Mouse (Mus musculus) layer of hippocampus, adult 2 months (tissue): ENCODE measurements around the gene Cds1. TPM values are rescaled to one million over a fixed set of nuclear protein-coding genes. Genes with fewer than 3 reads are reported as not detected.

ENCODE experiments used
- DNase-seq, 2 experiments: peaks; one replicate each; pipeline ENCODE4 v3.0.0; 2022; ENCODE audit warnings: low spot score in 2 of 2
- H3K27ac ChIP-seq: fragments of 200-600 bp; 2 replicates; pipeline ENCODE4 v1.8.1; 2022
- H3K4me3 ChIP-seq: fragments of 200-600 bp; 2 replicates; pipeline ENCODE4 v1.8.1; 2022; ENCODE audit warnings: mild to moderate bottlenecking
- CTCF ChIP-seq: fragments of 200-600 bp; conservative IDR thresholded peaks from 2 replicates; pipeline ENCODE4 v1.8.1; 2022; ENCODE audit warnings: antibody characterized with exemption, mild to moderate bottlenecking, moderate library complexity
- total RNA-seq, 2 experiments: library from RNA; stranded (reverse); gene quantifications; 2 replicates each; pipeline ENCODE4 v1.2.3; 2021

The Cds1 gene
- total RNA-seq, 2 experiments from 2014 or later: 58.4 to 60.3 TPM

DNA sequence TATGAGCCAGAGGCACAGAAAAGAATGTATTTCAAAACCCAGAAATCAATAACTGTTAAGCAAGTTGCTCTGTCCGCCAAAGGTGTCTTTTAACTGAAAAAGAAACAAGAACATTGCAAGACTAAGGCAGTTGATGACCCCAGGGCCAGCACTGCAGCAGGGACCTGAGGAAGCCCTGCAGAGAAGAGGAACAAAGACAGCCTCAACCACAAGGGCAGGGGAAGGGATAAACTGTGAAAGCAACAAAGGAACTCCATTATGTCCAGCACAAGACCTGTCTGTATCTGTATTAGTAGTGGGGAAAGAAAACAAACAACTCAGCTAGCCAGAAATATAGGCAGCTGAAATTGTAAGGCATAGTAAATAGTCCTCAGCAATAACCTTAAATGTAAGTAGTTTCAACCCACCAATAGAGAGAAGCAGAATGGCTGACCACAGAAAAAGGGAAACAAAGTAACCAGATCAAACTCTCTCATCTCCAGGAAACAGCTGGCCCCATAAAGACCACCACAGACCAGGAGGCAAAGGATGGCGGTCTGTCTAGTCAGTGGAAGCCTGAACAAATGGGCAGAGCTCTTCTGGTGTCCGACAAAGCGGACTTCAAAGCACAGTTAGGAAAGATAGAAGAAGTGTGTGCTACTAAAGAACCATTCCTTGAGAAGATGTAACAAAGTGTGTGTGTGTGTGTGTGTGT, 21.1 kb downstream of the Cds1 start:
- no peak for TF ChIP-seq CTCF
- no peak for DNase-seq
- H3K4me3 ChIP-seq: no peak overlapping the region
- no peak overlapping the region for H3K27ac ChIP-seq

DNA sequence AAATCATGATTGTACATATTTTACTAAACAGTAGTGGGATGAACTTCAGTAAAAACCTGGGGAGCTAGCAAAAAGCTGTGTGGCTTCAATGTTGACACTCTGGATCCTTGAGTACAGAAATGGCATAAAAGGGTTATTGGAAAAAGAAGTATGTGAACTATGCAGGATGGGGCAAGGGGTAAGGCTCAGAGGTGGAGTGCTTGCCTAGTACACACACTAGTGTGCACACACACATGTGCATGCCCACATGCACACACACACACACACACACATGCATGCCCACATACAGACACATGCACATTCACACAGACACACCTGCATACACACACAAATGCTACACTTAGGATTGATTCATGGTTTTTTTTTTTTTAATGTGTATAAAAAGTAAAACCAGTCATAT, 24.8 kb downstream of the Cds1 start:
- H3K27ac ChIP-seq: no peak overlapping the region
- DNase-seq: no peak
- TF ChIP-seq CTCF: no peak
- no peak overlapping the region for H3K4me3 ChIP-seq

DNA sequence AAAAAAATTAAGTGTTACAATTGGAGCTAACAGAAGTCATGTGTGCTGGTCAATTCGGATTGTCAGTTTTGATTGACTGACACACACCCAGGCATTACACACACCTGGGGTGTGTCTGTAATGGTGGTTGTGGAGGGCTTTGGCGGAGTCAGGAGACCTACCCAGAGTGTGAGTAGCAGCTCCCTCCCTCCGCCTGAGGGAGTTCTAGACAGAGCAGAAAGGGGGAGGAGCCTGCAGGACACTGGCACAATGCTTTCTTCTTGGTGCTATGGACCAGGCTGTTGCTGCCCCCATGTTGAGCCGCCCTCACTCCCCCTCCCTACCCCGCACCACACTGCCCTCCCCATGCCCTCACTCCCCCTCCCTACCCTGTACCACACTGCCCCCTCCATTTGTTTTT, 25.6 kb downstream of the Cds1 start:
- Histone ChIP-seq H3K4me3 (no peak overlapping the region), H3K27ac (no peak overlapping the region)
- no peak for DNase-seq
- no peak for TF ChIP-seq CTCF

DNA sequence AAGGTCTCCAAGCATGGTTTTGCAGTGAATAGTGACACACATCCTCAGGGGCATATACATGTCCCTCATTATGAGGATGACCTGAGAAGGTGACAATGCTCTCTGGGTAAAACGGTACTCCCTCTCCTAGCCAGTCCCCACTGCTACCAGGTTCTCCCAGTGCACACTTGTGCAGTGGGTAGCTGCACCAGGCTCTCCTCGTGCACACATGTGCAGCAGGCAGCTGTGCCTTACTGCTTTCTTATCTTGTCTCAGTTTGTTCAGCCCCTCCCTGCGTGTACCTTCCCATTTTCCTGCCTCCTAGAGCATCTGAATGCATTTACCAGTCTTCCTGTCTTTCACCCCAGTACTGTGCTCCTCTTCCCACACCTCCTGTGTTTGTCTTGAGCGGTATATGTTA, 27.7 kb downstream of the Cds1 start:
- no peak for DNase-seq
- Histone ChIP-seq H3K4me3 (no peak overlapping the region), H3K27ac (no peak overlapping the region)
- TF ChIP-seq CTCF: no peak

DNA sequence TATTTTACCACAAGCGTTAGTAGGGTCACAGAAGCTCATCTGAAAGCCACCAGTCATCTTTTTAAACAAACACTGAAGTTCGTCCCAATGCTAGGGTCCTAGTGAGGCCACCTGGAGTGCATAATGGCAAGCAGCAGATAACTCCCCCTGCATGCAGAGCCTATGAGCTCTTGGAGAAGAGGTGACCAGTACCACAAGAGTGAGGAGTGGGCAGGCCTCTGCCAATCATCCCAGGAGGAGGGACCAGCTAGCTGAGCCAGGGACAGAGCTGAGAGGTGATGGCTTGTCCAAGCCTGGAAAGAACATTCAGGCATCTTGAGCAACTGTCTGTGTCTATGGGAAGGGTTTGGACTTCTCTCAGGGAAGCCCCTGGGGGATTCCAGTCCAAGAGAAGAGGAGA, 37.0 kb downstream of the Cds1 start:
- Histone ChIP-seq H3K4me3 (no peak overlapping the region), H3K27ac (no peak overlapping the region)
- no peak for DNase-seq
- TF ChIP-seq CTCF: no peak

DNA sequence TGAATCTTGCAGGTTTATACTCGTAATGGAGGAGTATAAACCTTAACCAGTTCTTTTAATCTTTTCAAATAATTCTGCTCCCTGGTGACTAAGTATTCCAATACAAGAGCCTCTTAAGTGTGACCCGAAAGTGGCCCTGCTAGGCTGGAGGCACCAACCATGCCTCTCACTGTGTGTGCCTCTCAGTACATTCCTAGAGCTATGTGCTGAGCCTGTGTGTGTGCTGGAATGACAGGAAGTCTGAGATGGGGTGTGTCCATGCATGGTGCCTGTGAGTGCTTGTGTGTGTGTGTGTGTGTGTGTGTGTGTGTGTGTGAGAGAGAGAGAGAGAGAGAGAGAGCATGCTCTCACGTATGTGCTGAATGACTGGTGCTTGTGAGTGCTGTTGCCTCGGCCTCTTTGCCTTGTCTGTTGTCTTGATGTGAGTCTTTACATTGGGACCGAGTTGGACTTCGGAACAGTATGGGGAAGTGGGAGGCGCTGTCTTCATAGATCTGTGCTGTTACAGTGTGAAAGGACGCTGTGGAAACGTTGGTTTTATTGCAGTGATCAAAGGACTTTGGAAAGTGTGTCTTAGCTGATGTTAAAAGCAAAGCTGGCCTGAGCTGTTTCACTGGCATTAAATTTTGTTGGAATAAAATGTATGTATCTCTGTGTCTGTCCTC, 37.6 kb downstream of the Cds1 start:
- TF ChIP-seq CTCF: no peak
- H3K27ac ChIP-seq: no peak overlapping the region
- no peak for DNase-seq
- no peak overlapping the region for H3K4me3 ChIP-seq

DNA sequence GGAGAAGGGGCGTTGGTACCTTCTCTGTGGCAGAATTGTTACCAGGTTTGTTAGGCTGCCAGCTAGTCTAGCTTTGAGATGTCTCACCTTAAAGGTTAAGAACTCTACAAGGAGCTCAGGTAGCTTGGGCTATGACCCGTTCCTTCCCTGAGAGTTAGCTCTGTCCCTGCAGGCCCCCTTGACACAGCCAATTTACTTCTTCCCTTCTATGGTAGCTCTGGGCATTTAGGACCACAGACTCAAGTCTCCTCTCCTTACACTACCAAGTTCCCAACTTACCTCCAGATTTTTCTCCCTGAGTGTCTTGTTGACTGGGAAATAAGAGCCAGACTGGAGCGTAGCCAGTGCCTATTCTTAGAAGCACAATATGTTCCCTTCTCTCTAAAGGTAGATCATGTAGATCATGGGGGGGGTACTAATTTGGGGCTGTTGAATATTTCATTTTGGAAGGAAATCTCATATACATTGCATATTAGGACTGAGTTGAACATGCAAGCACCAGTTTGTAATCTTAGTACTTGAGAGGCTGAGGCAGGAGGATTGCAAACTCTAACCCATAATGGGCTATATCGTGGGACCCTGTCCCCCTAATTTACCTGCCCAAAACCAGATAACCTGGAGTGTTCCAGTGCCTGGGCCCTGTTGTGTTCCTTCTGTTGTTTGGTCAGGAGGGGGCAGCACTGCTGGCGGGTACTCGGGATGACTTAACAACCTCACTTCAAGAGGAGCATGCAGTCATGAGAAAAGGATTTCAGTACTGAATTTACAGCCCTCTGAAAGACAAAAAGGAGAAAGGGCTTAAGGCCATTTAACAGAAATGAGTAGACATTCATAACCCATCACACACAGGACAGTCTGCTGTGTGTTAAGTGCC, 46.6 kb downstream of the Cds1 start:
- no peak overlapping the region for H3K27ac ChIP-seq
- TF ChIP-seq CTCF: peak; percentile 50
- no peak overlapping the region for H3K4me3 ChIP-seq
- no peak for DNase-seq

DNA sequence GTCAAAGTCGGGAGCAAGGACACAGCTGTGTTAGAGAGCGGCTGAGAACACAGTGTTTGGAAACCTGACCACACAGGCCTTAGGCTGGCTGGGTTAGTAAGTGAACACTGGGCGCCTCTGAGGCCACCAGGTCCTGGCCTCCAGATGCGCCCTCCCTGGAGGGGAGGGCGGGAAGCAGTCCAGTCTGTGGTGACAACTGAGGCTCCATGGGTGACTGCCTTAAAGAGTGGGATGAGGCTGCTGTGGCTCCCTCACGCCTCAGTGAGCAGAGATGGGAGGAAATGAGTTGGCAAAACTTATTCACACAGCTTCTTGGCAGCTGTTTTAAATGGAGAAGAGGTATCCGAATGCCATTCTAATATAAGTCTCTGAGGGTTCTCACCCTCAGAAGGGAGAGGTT, 51.9 kb downstream of the Cds1 start:
- H3K27ac ChIP-seq: no peak overlapping the region
- TF ChIP-seq CTCF: no peak
- H3K4me3 ChIP-seq: no peak overlapping the region
- DNase-seq: no peak

DNA sequence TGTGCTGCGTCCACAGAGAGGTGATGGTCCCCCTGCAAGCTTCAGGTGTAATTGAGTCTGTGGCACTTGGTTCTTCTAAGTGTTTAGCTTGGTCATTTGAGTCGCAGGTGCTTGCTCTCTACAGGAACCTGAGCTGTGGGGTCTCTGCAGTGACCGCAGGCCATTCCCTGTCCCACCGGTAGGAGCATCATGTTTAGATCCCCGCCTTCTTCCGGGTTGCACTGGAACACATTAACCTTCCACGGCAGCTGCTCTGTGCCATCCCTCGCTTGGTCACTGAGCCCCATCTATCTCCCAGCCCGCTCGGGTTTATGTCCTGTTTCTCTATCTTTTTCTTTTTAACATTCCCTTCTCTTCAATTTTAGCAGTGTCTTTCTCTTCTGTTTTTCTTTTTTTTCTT, 54.3 kb downstream of the Cds1 start:
- TF ChIP-seq CTCF: no peak
- H3K27ac ChIP-seq: no peak overlapping the region
- no peak overlapping the region for H3K4me3 ChIP-seq
- DNase-seq: no peak

DNA sequence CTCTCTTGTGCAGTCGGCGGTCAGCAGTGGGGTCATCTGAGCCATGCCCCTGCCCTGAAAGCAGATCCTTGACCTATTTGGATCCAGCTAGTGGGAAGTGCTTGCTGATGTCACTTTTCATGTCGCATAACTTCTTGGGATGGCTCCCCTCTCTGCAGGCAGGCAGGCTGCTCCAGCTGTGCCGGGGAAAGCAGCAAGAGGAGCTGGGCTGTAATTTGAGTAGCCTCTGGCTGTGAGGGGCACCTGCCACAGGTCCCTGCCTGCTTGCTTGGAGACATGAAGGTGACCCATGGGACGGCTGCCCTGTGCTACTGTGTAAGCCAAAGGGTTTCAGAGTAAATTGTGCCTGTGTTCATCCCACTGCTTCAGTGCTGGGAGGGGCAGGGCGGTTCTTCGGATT, 54.9 kb downstream of the Cds1 start:
- Histone ChIP-seq H3K4me3 (no peak overlapping the region), H3K27ac (no peak overlapping the region)
- no peak for TF ChIP-seq CTCF
- no peak for DNase-seq

DNA sequence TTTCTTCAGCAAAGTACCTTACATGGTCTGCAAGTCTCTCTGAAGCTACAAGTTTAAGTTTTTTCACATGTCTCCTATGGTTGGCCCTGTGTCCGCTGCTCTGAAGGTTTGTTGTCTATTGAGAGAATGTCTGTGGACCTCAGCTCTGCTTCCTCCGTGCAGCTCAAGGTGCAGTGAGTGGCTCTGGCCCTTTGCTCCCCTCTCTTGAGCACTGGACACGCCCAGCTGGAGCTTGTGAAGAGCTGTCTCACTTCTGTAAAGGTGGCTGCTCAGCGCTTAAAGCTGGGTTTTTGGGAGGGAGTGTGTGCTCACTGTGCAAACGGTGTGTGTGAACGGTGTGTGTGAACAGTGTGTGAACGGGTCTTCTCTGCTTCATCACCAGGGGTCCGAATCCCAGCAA, 56.1 kb downstream of the Cds1 start:
- TF ChIP-seq CTCF: no peak
- no peak for DNase-seq
- Histone ChIP-seq H3K4me3 (no peak overlapping the region), H3K27ac (no peak overlapping the region)

DNA sequence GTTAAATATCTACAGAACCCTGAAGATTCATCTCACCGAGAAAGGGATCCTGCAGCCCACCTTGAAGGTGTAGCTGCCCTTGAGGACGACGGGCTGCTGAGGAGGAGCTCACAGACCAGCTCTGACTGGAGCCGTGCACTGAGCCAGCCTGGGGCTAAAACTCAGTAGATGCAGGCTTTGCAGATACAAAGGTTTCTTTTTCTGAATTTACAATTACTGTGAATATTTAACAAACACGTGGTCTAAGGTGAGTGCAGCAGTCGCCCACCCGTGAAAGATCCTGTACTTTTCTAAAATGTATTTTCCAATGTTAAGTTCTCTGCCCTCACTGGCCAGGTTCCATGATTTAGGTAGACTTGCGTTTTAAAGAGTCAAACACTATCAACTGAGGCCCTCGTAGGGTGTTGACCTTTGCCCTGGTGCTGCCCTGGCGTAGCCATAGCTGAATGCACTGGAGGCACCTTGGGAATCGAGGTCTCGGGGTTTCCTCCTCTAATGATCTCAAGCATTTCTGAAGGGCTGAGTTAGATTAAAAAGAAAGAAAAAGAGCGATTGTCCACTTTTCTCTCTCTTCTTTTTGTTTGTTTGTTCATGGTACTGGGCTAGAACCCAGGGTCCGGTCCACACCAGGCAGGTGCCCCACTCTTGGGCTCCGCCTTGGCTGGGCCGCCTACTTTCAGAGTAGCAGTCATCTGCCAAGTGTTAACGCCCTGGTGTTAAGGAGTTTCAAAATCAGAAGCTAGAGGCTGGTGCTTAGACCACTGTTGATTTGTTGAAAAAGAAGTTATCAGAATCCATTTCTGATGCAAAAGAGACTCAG, 56.8 kb downstream of the Cds1 start:
- Histone ChIP-seq H3K4me3 (no peak overlapping the region), H3K27ac (no peak overlapping the region)
- TF ChIP-seq CTCF: no peak
- no peak for DNase-seq

DNA sequence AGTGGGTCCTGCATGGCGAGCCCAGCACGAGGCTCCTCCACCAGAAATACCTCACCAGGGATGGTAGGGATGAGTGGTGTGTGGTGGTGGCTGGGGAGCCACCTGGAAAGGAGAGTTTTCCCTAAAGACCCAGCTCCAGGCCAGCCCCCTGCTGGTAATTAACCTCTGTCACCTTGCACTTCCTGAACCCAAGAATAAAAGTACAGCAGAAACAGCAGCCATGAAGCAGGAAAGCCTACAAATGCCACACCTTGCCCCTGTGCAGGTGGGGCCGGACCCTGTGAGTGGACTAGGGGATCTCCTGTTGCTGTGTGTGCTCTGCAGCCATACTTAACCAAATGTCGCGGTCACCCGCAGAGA, 57.4 kb downstream of the Cds1 start:
- no peak overlapping the region for H3K27ac ChIP-seq
- no peak for DNase-seq
- no peak for TF ChIP-seq CTCF
- H3K4me3 ChIP-seq: no peak overlapping the region
